Mouse (Mus musculus): ENCODE data around the gene Tango6. TPM values are rescaled to one million over a fixed set of nuclear protein-coding genes. Genes with fewer than 3 reads are reported as not detected.

Gene Tango6
- polyA plus RNA-seq, 1 experiment: 7.3 TPM

- no peaks in the 10 kb centered on the region for H3K27me3 ChIP-seq (ENCODE audit: control insufficient read depth, insufficient read depth, insufficient read length)
- H3K79me2 ChIP-seq (ENCODE audit: control insufficient read depth, insufficient read depth): peaks cover 41% of the 10 kb centered on the region
- TF ChIP-seq MYOD1 (IDR thresholded peaks at IDR 0.05; ENCODE audit: control insufficient read depth, insufficient read length, low read depth) (no peak), MYOG (IDR thresholded peaks at IDR 0.05; ENCODE audit: control insufficient read depth, extremely low read depth, insufficient read length) (no peak), CTCF (IDR thresholded peaks at IDR 0.05; ENCODE audit: control insufficient read depth, insufficient read depth, insufficient read length) (no peak), MAX (IDR thresholded peaks at IDR 0.05) (no peak), CEBPB (IDR thresholded peaks at IDR 0.05; ENCODE audit: low read depth) (no peak), FOSL1 (IDR thresholded peaks at IDR 0.05; ENCODE audit: insufficient read depth, low read length, poor library complexity, severe bottlenecking) (no peak), USF1 (IDR thresholded peaks at IDR 0.05; ENCODE audit: low read depth) (no peak)
- no peak overlapping the region for H3K4me3 ChIP-seq (ENCODE audit: insufficient read depth, poor library complexity, severe bottlenecking)
- peaks cover 35% of the 10 kb centered on the region for H3K79me3 ChIP-seq (ENCODE audit: low read depth)
- no peak overlapping the region for H3ac ChIP-seq (ENCODE audit: control insufficient read depth, insufficient read length, low read depth)
- peaks cover 96% of the 10 kb centered on the region for H3K36me3 ChIP-seq (ENCODE audit: control insufficient read depth, insufficient read depth)
Observed at GRCm38 (mm10) chr8:106899473-106899872, 216.6 kb downstream of the Tango6 start.

Other genes with a start within 250 kb of the Tango6 start
- not detected for gene 6030452D12Rik, start 182.5 kb upstream of the Tango6 start, polyA plus RNA-seq (2012; fragmentation: generic; extraction: Trizol)
- gene Cdh3, start 172.2 kb upstream of the Tango6 start, polyA plus RNA-seq (2012; fragmentation: generic; extraction: Trizol): 0.02 TPM
- 107 TPM for gene Gm10073, start 109.6 kb upstream of the Tango6 start, polyA plus RNA-seq (2012; fragmentation: generic; extraction: Trizol)
- 0.01 TPM for gene Cdh1, start 79.7 kb upstream of the Tango6 start, polyA plus RNA-seq (2012; fragmentation: generic; extraction: Trizol)
- gene Has3, start 187.2 kb downstream of the Tango6 start, polyA plus RNA-seq (2012; fragmentation: generic; extraction: Trizol): 0.16 TPM
- gene Utp4, start 210.6 kb downstream of the Tango6 start, polyA plus RNA-seq (2012; fragmentation: generic; extraction: Trizol): 67.3 TPM

All from C2C12 (cell line).